Mouse (Mus musculus): ENCODE measurements around the gene Slc39a11.

DNA sequence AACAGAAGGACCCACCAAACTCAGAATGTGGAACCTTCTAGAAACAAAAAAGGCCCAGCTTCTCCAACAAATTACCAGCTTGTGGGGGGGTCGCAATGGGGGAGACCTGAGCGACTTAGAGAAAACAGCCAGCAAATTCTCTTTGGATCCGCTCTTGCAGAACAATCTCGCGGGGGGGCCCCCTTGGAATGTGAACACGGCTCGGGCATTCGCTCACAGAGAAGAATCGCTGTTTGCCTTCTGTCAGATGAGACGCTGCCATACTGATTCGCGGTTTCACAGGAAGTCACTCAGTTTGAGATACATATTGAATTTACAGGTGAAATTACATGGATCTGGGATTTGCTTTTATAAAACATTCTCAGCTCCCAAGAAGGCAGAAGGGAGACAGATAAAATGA, 91.4 kb downstream of the Slc39a11 start:
- TF ChIP-seq POLR2A (IDR thresholded peaks at IDR 0.05; ENCODE audit: borderline replicate concordance, extremely low read depth, low read depth, low read length): no peak
- no peak for TF ChIP-seq CTCF (IDR thresholded peaks at IDR 0.05; ENCODE audit: insufficient read depth, low read length)
